Mouse (Mus musculus): Measurements from ENCODE around the gene Brinp2. TPM values are rescaled to one million over a fixed set of nuclear protein-coding genes. Genes with fewer than 3 reads are reported as not detected.
A peak's percentile ranks its signal among the peaks of the same experiment; 100 is the strongest.

The Brinp2 gene
- polyA plus RNA-seq (2014; fragmentation: Nextera tagmentation; extraction: Ambion mirVana) = 1.4 and 1.5 TPM in 2 replicates

GRCm38 (mm10) chr1:158356051-158356461 lies at the start of gene Brinp2:
Gene Brinp2, minus strand, starts transcription at chr1:158356326.
- ATAC-seq (ENCODE audit: insufficient number of reproducible peaks, insufficient read depth, low FRiP score, low read depth) = peak; percentile 91
- peak within 1 kb of the TSS; percentile 33 for H3K4me3 ChIP-seq (ENCODE audit: low read depth, low read length)
- no peaks in the 10 kb centered on the region for H3K9me3 ChIP-seq (ENCODE audit: control insufficient read depth, low read depth, low read length)
- peak within 1 kb of the TSS; percentile 51 for H3K4me2 ChIP-seq (replicated peaks; ENCODE audit: low read depth, low read length)
- H3K9ac ChIP-seq (replicated peaks; ENCODE audit: low read depth, low read length) = no peak within 1 kb of the TSS
- H3K27me3 ChIP-seq (ENCODE audit: control insufficient read depth, insufficient read depth, low read length) = peaks cover 9% of the 10 kb centered on the region; the same call in 1 of the 2 replicates
- no peaks in the 10 kb centered on the region for H3K36me3 ChIP-seq (ENCODE audit: control insufficient read depth, insufficient read depth, low read length)
- WGBS = under 1% methylated on average over 30 of the region's 30 CpGs
- H3K4me1 ChIP-seq (ENCODE audit: control insufficient read depth, insufficient read depth, low read length) = no peaks in the 10 kb centered on the region
- H3K27ac ChIP-seq (ENCODE audit: low read length) = no peak within 1 kb of the TSS

GRCm38 (mm10) chr1:158400898-158401297 lies 44.8 kb upstream of the Brinp2 start:
- H3K9me3 ChIP-seq (ENCODE audit: control insufficient read depth, low read depth, low read length) = no peaks in the 10 kb centered on the region
- H3K9ac ChIP-seq (replicated peaks; ENCODE audit: low read depth, low read length) = no peak overlapping the region
- H3K4me3 ChIP-seq (ENCODE audit: low read depth, low read length) = no peak overlapping the region
- 59% methylated on average over 2 of the region's 2 CpGs for WGBS
- no peaks in the 10 kb centered on the region for H3K4me1 ChIP-seq (ENCODE audit: control insufficient read depth, insufficient read depth, low read length)
- H3K4me2 ChIP-seq (replicated peaks; ENCODE audit: low read depth, low read length) = no peak overlapping the region
- no peak overlapping the region for H3K27ac ChIP-seq (ENCODE audit: low read length)
- no peaks in the 10 kb centered on the region for H3K27me3 ChIP-seq (ENCODE audit: control insufficient read depth, insufficient read depth, low read length)
- no peak for ATAC-seq (ENCODE audit: insufficient number of reproducible peaks, insufficient read depth, low FRiP score, low read depth)
- no peaks in the 10 kb centered on the region for H3K36me3 ChIP-seq (ENCODE audit: control insufficient read depth, insufficient read depth, low read length)

GRCm38 (mm10) chr1:158397058-158397457 lies 40.9 kb upstream of the Brinp2 start:
- Histone ChIP-seq H3K4me3 (ENCODE audit: low read depth, low read length) (no peak overlapping the region), H3K36me3 (ENCODE audit: control insufficient read depth, insufficient read depth, low read length) (no peaks in the 10 kb centered on the region), H3K27ac (ENCODE audit: low read length) (no peak overlapping the region), H3K4me1 (ENCODE audit: control insufficient read depth, insufficient read depth, low read length) (no peaks in the 10 kb centered on the region), H3K9ac (replicated peaks; ENCODE audit: low read depth, low read length) (no peak overlapping the region), H3K9me3 (ENCODE audit: control insufficient read depth, low read depth, low read length) (no peaks in the 10 kb centered on the region), H3K4me2 (replicated peaks; ENCODE audit: low read depth, low read length) (no peak overlapping the region), H3K27me3 (ENCODE audit: control insufficient read depth, insufficient read depth, low read length) (no peaks in the 10 kb centered on the region)
- WGBS = 86% methylated on average over 2 of the region's 2 CpGs
- no peak for ATAC-seq (ENCODE audit: insufficient number of reproducible peaks, insufficient read depth, low FRiP score, low read depth)

- 59% methylated on average over 4 of the region's 4 CpGs for WGBS
- Histone ChIP-seq H3K9ac (replicated peaks; ENCODE audit: low read depth, low read length) (no peak overlapping the region), H3K9me3 (ENCODE audit: control insufficient read depth, low read depth, low read length) (no peaks in the 10 kb centered on the region), H3K4me1 (ENCODE audit: control insufficient read depth, insufficient read depth, low read length) (no peaks in the 10 kb centered on the region), H3K27ac (ENCODE audit: low read length) (no peak overlapping the region), H3K36me3 (ENCODE audit: control insufficient read depth, insufficient read depth, low read length) (no peaks in the 10 kb centered on the region), H3K27me3 (ENCODE audit: control insufficient read depth, insufficient read depth, low read length) (no peaks in the 10 kb centered on the region), H3K4me3 (ENCODE audit: low read depth, low read length) (no peak overlapping the region), H3K4me2 (replicated peaks; ENCODE audit: low read depth, low read length) (no peak overlapping the region)
- no peak for ATAC-seq (ENCODE audit: insufficient number of reproducible peaks, insufficient read depth, low FRiP score, low read depth)
These were observed 34.6 kb upstream of the Brinp2 start for GRCm38 (mm10) chr1:158390693-158391092.

GRCm38 (mm10) chr1:158388995-158389394 lies 32.9 kb upstream of the Brinp2 start:
- WGBS = 91% methylated on average over 4 of the region's 4 CpGs
- Histone ChIP-seq H3K36me3 (ENCODE audit: control insufficient read depth, insufficient read depth, low read length) (no peaks in the 10 kb centered on the region), H3K4me1 (ENCODE audit: control insufficient read depth, insufficient read depth, low read length) (no peaks in the 10 kb centered on the region), H3K9me3 (ENCODE audit: control insufficient read depth, low read depth, low read length) (no peaks in the 10 kb centered on the region), H3K9ac (replicated peaks; ENCODE audit: low read depth, low read length) (no peak overlapping the region), H3K4me2 (replicated peaks; ENCODE audit: low read depth, low read length) (no peak overlapping the region), H3K27me3 (ENCODE audit: control insufficient read depth, insufficient read depth, low read length) (no peaks in the 10 kb centered on the region), H3K4me3 (ENCODE audit: low read depth, low read length) (no peak overlapping the region), H3K27ac (ENCODE audit: low read length) (no peak overlapping the region)
- ATAC-seq (ENCODE audit: insufficient number of reproducible peaks, insufficient read depth, low FRiP score, low read depth) = no peak

GRCm38 (mm10) chr1:158386781-158387180 lies 30.7 kb upstream of the Brinp2 start:
- H3K9ac ChIP-seq (replicated peaks; ENCODE audit: low read depth, low read length) = no peak overlapping the region
- no peak overlapping the region for H3K27ac ChIP-seq (ENCODE audit: low read length)
- WGBS = 40% methylated on average over 3 of the region's 3 CpGs
- no peaks in the 10 kb centered on the region for H3K27me3 ChIP-seq (ENCODE audit: control insufficient read depth, insufficient read depth, low read length)
- H3K4me1 ChIP-seq (ENCODE audit: control insufficient read depth, insufficient read depth, low read length) = no peaks in the 10 kb centered on the region
- no peak for ATAC-seq (ENCODE audit: insufficient number of reproducible peaks, insufficient read depth, low FRiP score, low read depth)
- H3K4me3 ChIP-seq (ENCODE audit: low read depth, low read length) = no peak overlapping the region
- no peaks in the 10 kb centered on the region for H3K36me3 ChIP-seq (ENCODE audit: control insufficient read depth, insufficient read depth, low read length)
- no peak overlapping the region for H3K4me2 ChIP-seq (replicated peaks; ENCODE audit: low read depth, low read length)
- H3K9me3 ChIP-seq (ENCODE audit: control insufficient read depth, low read depth, low read length) = no peaks in the 10 kb centered on the region

- Histone ChIP-seq H3K9me3 (ENCODE audit: control insufficient read depth, low read depth, low read length) (no peaks in the 10 kb centered on the region), H3K4me1 (ENCODE audit: control insufficient read depth, insufficient read depth, low read length) (no peaks in the 10 kb centered on the region), H3K27me3 (ENCODE audit: control insufficient read depth, insufficient read depth, low read length) (no peaks in the 10 kb centered on the region), H3K9ac (replicated peaks; ENCODE audit: low read depth, low read length) (no peak overlapping the region), H3K27ac (ENCODE audit: low read length) (no peak overlapping the region), H3K4me2 (replicated peaks; ENCODE audit: low read depth, low read length) (no peak overlapping the region), H3K36me3 (ENCODE audit: control insufficient read depth, insufficient read depth, low read length) (no peaks in the 10 kb centered on the region), H3K4me3 (ENCODE audit: low read depth, low read length) (no peak overlapping the region)
- no peak for ATAC-seq (ENCODE audit: insufficient number of reproducible peaks, insufficient read depth, low FRiP score, low read depth)
- 91% methylated on average over 2 of the region's 2 CpGs for WGBS
These were observed 29.2 kb upstream of the Brinp2 start for GRCm38 (mm10) chr1:158385311-158385710.

GRCm38 (mm10) chr1:158383210-158383609 lies 27.1 kb upstream of the Brinp2 start:
- H3K4me2 ChIP-seq (replicated peaks; ENCODE audit: low read depth, low read length) = no peak overlapping the region
- no peak for ATAC-seq (ENCODE audit: insufficient number of reproducible peaks, insufficient read depth, low FRiP score, low read depth)
- WGBS = 71% methylated on average over 3 of the region's 3 CpGs

GRCm38 (mm10) chr1:158382277-158382676 lies 26.2 kb upstream of the Brinp2 start:
- WGBS = 72% methylated on average over 6 of the region's 6 CpGs
- no peak overlapping the region for H3K9ac ChIP-seq (replicated peaks; ENCODE audit: low read depth, low read length)
- no peaks in the 10 kb centered on the region for H3K27me3 ChIP-seq (ENCODE audit: control insufficient read depth, insufficient read depth, low read length)
- no peaks in the 10 kb centered on the region for H3K4me1 ChIP-seq (ENCODE audit: control insufficient read depth, insufficient read depth, low read length)
- H3K9me3 ChIP-seq (ENCODE audit: control insufficient read depth, low read depth, low read length) = no peaks in the 10 kb centered on the region
- no peak overlapping the region for H3K4me3 ChIP-seq (ENCODE audit: low read depth, low read length)
- no peak overlapping the region for H3K4me2 ChIP-seq (replicated peaks; ENCODE audit: low read depth, low read length)
- no peak for ATAC-seq (ENCODE audit: insufficient number of reproducible peaks, insufficient read depth, low FRiP score, low read depth)
- H3K27ac ChIP-seq (ENCODE audit: low read length) = no peak overlapping the region
- H3K36me3 ChIP-seq (ENCODE audit: control insufficient read depth, insufficient read depth, low read length) = no peaks in the 10 kb centered on the region

More at GRCm38 (mm10) chr1:158383210-158383609, 27.1 kb upstream of the Brinp2 start:
- H3K36me3 ChIP-seq (ENCODE audit: control insufficient read depth, insufficient read depth, low read length) = no peaks in the 10 kb centered on the region
- no peak overlapping the region for H3K27ac ChIP-seq (ENCODE audit: low read length)
- no peaks in the 10 kb centered on the region for H3K9me3 ChIP-seq (ENCODE audit: control insufficient read depth, low read depth, low read length)
- H3K4me1 ChIP-seq (ENCODE audit: control insufficient read depth, insufficient read depth, low read length) = no peaks in the 10 kb centered on the region
- H3K4me3 ChIP-seq (ENCODE audit: low read depth, low read length) = no peak overlapping the region
- no peak overlapping the region for H3K9ac ChIP-seq (replicated peaks; ENCODE audit: low read depth, low read length)
- no peaks in the 10 kb centered on the region for H3K27me3 ChIP-seq (ENCODE audit: control insufficient read depth, insufficient read depth, low read length)

Measured in stomach, embryonic 14.5 days (tissue).